Mouse (Mus musculus): ENCODE data around the gene Mgat4b. TPM values are rescaled to one million over a fixed set of nuclear protein-coding genes. Genes with fewer than 3 reads are reported as not detected.
A peak's percentile ranks its signal among the peaks of the same experiment; 100 is the strongest.

The Mgat4b gene
- polyA plus RNA-seq, 1 experiment from 2014 or later: 11.9 TPM

GRCm38 (mm10) chr11:50178532-50179488 is 31.9 kb upstream of the Mgat4b start:
- H3K36me3 ChIP-seq (ENCODE audit: insufficient read depth, low read length): peaks cover 2% of the 10 kb centered on the region; the same call in 1 of the 2 replicates
- no peak overlapping the region for H3K4me2 ChIP-seq (replicated peaks; ENCODE audit: low read depth, low read length)
- H3K27me3 ChIP-seq (ENCODE audit: insufficient read depth, low read length): no peaks in the 10 kb centered on the region
- no peak overlapping the region for H3K4me3 ChIP-seq (ENCODE audit: low read length)
- H3K27ac ChIP-seq (ENCODE audit: low read length): peak overlapping the region; percentile 13; the same call in 1 of the 2 replicates
- peaks cover 6% of the 10 kb centered on the region for H3K4me1 ChIP-seq (ENCODE audit: insufficient read depth, low read length)
- WGBS: 75% methylated on average over 5 of the region's 5 CpGs
- no peaks in the 10 kb centered on the region for H3K9me3 ChIP-seq (ENCODE audit: low read length)
- no peak for ATAC-seq (ENCODE audit: low FRiP score, low TSS enrichment)
- H3K9ac ChIP-seq (replicated peaks; ENCODE audit: low read length): no peak overlapping the region

GRCm38 (mm10) chr11:50180478-50181231 is 30.0 kb upstream of the Mgat4b start:
- H3K36me3 ChIP-seq (ENCODE audit: insufficient read depth, low read length): peaks cover 2% of the 10 kb centered on the region; the same call in 1 of the 2 replicates
- H3K27me3 ChIP-seq (ENCODE audit: insufficient read depth, low read length): no peaks in the 10 kb centered on the region
- no peak overlapping the region for H3K4me2 ChIP-seq (replicated peaks; ENCODE audit: low read depth, low read length)
- ATAC-seq (ENCODE audit: low FRiP score, low TSS enrichment): no peak
- no peak overlapping the region for H3K9ac ChIP-seq (replicated peaks; ENCODE audit: low read length)
- H3K9me3 ChIP-seq (ENCODE audit: low read length): no peaks in the 10 kb centered on the region
- H3K4me1 ChIP-seq (ENCODE audit: insufficient read depth, low read length): no peaks in the 10 kb centered on the region
- H3K4me3 ChIP-seq (ENCODE audit: low read length): no peak overlapping the region
- no peak overlapping the region for H3K27ac ChIP-seq (ENCODE audit: low read length)
- WGBS: 77% methylated on average over 6 of the region's 6 CpGs

GRCm38 (mm10) chr11:50182702-50183101 is 28.0 kb upstream of the Mgat4b start:
- Histone ChIP-seq H3K4me1 (ENCODE audit: insufficient read depth, low read length) (no peaks in the 10 kb centered on the region), H3K36me3 (ENCODE audit: insufficient read depth, low read length) (no peaks in the 10 kb centered on the region), H3K9ac (replicated peaks; ENCODE audit: low read length) (no peak overlapping the region), H3K4me3 (ENCODE audit: low read length) (no peak overlapping the region), H3K27ac (ENCODE audit: low read length) (no peak overlapping the region), H3K27me3 (ENCODE audit: insufficient read depth, low read length) (no peaks in the 10 kb centered on the region), H3K4me2 (replicated peaks; ENCODE audit: low read depth, low read length) (no peak overlapping the region), H3K9me3 (ENCODE audit: low read length) (no peaks in the 10 kb centered on the region)
- 80% methylated on average over 4 of the region's 4 CpGs for WGBS
- no peak for ATAC-seq (ENCODE audit: low FRiP score, low TSS enrichment)

- ATAC-seq (ENCODE audit: low FRiP score, low TSS enrichment): no peak
- WGBS: 54% methylated on average over 3 of the region's 3 CpGs
- no peaks in the 10 kb centered on the region for H3K27me3 ChIP-seq (ENCODE audit: insufficient read depth, low read length)
- H3K27ac ChIP-seq (ENCODE audit: low read length): no peak overlapping the region
- H3K4me1 ChIP-seq (ENCODE audit: insufficient read depth, low read length): no peaks in the 10 kb centered on the region
- no peaks in the 10 kb centered on the region for H3K36me3 ChIP-seq (ENCODE audit: insufficient read depth, low read length)
- H3K9me3 ChIP-seq (ENCODE audit: low read length): no peaks in the 10 kb centered on the region
- no peak overlapping the region for H3K4me2 ChIP-seq (replicated peaks; ENCODE audit: low read depth, low read length)
- H3K9ac ChIP-seq (replicated peaks; ENCODE audit: low read length): no peak overlapping the region
- H3K4me3 ChIP-seq (ENCODE audit: low read length): no peak overlapping the region
Observed at GRCm38 (mm10) chr11:50184788-50185187, 25.9 kb upstream of the Mgat4b start.

GRCm38 (mm10) chr11:50188682-50189081 is 22.0 kb upstream of the Mgat4b start:
- no peak for ATAC-seq (ENCODE audit: low FRiP score, low TSS enrichment)

GRCm38 (mm10) chr11:50190362-50190761 is 20.3 kb upstream of the Mgat4b start:
- Histone ChIP-seq H3K4me1 (ENCODE audit: insufficient read depth, low read length) (no peaks in the 10 kb centered on the region; the same call in 1 of the 2 replicates), H3K9ac (replicated peaks; ENCODE audit: low read length) (no peak overlapping the region), H3K27ac (ENCODE audit: low read length) (no peak overlapping the region), H3K36me3 (ENCODE audit: insufficient read depth, low read length) (0 out of 2 replicates have a peak, but pooled peaks cover 2% of the 10 kb centered on the region), H3K9me3 (ENCODE audit: low read length) (no peaks in the 10 kb centered on the region), H3K4me2 (replicated peaks; ENCODE audit: low read depth, low read length) (no peak overlapping the region), H3K4me3 (ENCODE audit: low read length) (no peak overlapping the region), H3K27me3 (ENCODE audit: insufficient read depth, low read length) (no peaks in the 10 kb centered on the region)
- no peak for ATAC-seq (ENCODE audit: low FRiP score, low TSS enrichment)
- WGBS: 68% methylated on average over 4 of the region's 4 CpGs

More at GRCm38 (mm10) chr11:50188682-50189081, 22.0 kb upstream of the Mgat4b start:
- WGBS: 81% methylated on average over 7 of the region's 7 CpGs
- Histone ChIP-seq H3K27ac (ENCODE audit: low read length) (no peak overlapping the region), H3K4me1 (ENCODE audit: insufficient read depth, low read length) (no peaks in the 10 kb centered on the region; the same call in 1 of the 2 replicates), H3K36me3 (ENCODE audit: insufficient read depth, low read length) (0 out of 2 replicates have a peak, but pooled peaks cover 2% of the 10 kb centered on the region), H3K9ac (replicated peaks; ENCODE audit: low read length) (no peak overlapping the region), H3K9me3 (ENCODE audit: low read length) (no peaks in the 10 kb centered on the region), H3K27me3 (ENCODE audit: insufficient read depth, low read length) (no peaks in the 10 kb centered on the region), H3K4me3 (ENCODE audit: low read length) (no peak overlapping the region), H3K4me2 (replicated peaks; ENCODE audit: low read depth, low read length) (no peak overlapping the region)

GRCm38 (mm10) chr11:50192278-50192677 is 18.4 kb upstream of the Mgat4b start:
- Histone ChIP-seq H3K27me3 (ENCODE audit: insufficient read depth, low read length) (no peaks in the 10 kb centered on the region), H3K9ac (replicated peaks; ENCODE audit: low read length) (no peak overlapping the region), H3K36me3 (ENCODE audit: insufficient read depth, low read length) (0 out of 2 replicates have a peak, but pooled peaks cover 2% of the 10 kb centered on the region), H3K9me3 (ENCODE audit: low read length) (no peaks in the 10 kb centered on the region), H3K4me2 (replicated peaks; ENCODE audit: low read depth, low read length) (no peak overlapping the region), H3K4me1 (ENCODE audit: insufficient read depth, low read length) (no peaks in the 10 kb centered on the region; the same call in 1 of the 2 replicates), H3K27ac (ENCODE audit: low read length) (no peak overlapping the region), H3K4me3 (ENCODE audit: low read length) (no peak overlapping the region)
- 74% methylated on average over 3 of the region's 3 CpGs for WGBS
- ATAC-seq (ENCODE audit: low FRiP score, low TSS enrichment): no peak

GRCm38 (mm10) chr11:50194070-50194469 is 16.6 kb upstream of the Mgat4b start:
- H3K36me3 ChIP-seq (ENCODE audit: insufficient read depth, low read length): peaks cover 12% of the 10 kb centered on the region
- no peaks in the 10 kb centered on the region; the same call in 1 of the 2 replicates for H3K4me1 ChIP-seq (ENCODE audit: insufficient read depth, low read length)
- no peak overlapping the region for H3K9ac ChIP-seq (replicated peaks; ENCODE audit: low read length)
- H3K27ac ChIP-seq (ENCODE audit: low read length): no peak overlapping the region
- no peaks in the 10 kb centered on the region for H3K27me3 ChIP-seq (ENCODE audit: insufficient read depth, low read length)
- no peaks in the 10 kb centered on the region for H3K9me3 ChIP-seq (ENCODE audit: low read length)
- 75% methylated on average over 7 of the region's 7 CpGs for WGBS
- H3K4me3 ChIP-seq (ENCODE audit: low read length): no peak overlapping the region
- no peak overlapping the region for H3K4me2 ChIP-seq (replicated peaks; ENCODE audit: low read depth, low read length)
- ATAC-seq (ENCODE audit: low FRiP score, low TSS enrichment): no peak

- peaks cover 17% of the 10 kb centered on the region for H3K36me3 ChIP-seq (ENCODE audit: insufficient read depth, low read length)
- H3K4me3 ChIP-seq (ENCODE audit: low read length): no peak overlapping the region
- no peaks in the 10 kb centered on the region for H3K9me3 ChIP-seq (ENCODE audit: low read length)
- no peaks in the 10 kb centered on the region for H3K27me3 ChIP-seq (ENCODE audit: insufficient read depth, low read length)
- no peak overlapping the region for H3K9ac ChIP-seq (replicated peaks; ENCODE audit: low read length)
- 72% methylated on average over 4 of the region's 4 CpGs for WGBS
- H3K27ac ChIP-seq (ENCODE audit: low read length): no peak overlapping the region
- H3K4me2 ChIP-seq (replicated peaks; ENCODE audit: low read depth, low read length): no peak overlapping the region
- no peaks in the 10 kb centered on the region; the same call in 1 of the 2 replicates for H3K4me1 ChIP-seq (ENCODE audit: insufficient read depth, low read length)
- ATAC-seq (ENCODE audit: low FRiP score, low TSS enrichment): no peak
Observed at GRCm38 (mm10) chr11:50194793-50195192, 15.9 kb upstream of the Mgat4b start.
